Mouse (Mus musculus) intestine, embryonic 14.5 days (tissue): ENCODE data around the gene Iqce. TPM values are rescaled to one million over a fixed set of nuclear protein-coding genes. Genes with fewer than 3 reads are reported as not detected.

Experiments used
- ATAC-seq: fragments of 200-750 bp; cut with Nextera tagmentation; replicated peaks from 2 replicates; pipeline ENCODE4 v1.8.0; 2017; ENCODE audit warnings: low read depth, moderate number of reproducible peaks, moderate TSS enrichment, moderate library complexity; ENCODE audit not compliant: low FRiP score, low TSS enrichment
- DNase-seq: peaks from one replicate; pipeline ENCODE4 v3.0.0-alpha.2; 2018; ENCODE audit warnings: low spot score
- H3K27ac ChIP-seq: fragments of 300-500 bp; sonication (generic); 2 replicates; pipeline ENCODE4 v1.5.1; 2014; ENCODE audit warnings: low read depth, mild to moderate bottlenecking, control low read depth
- H3K27me3 ChIP-seq: fragments of 300-500 bp; sonication (generic); replicated peaks from 2 replicates; pipeline ENCODE4 v1.6.1; 2014; ENCODE audit warnings: low read length, control low read depth; ENCODE audit not compliant: control insufficient read depth, insufficient read depth
- H3K36me3 ChIP-seq: fragments of 300-500 bp; sonication (generic); 2 replicates; pipeline ENCODE4 v1.6.1; 2014; ENCODE audit warnings: low read length, control low read depth; ENCODE audit not compliant: control insufficient read depth, insufficient read depth
- H3K4me1 ChIP-seq: fragments of 300-500 bp; sonication (generic); replicated peaks from 2 replicates; pipeline ENCODE4 v1.6.1; 2014; ENCODE audit warnings: low read length, control low read depth, mixed read lengths; ENCODE audit not compliant: control insufficient read depth, insufficient read depth
- H3K4me2 ChIP-seq: fragments of 300-500 bp; sonication (generic); 2 replicates; pipeline ENCODE4 v1.6.1; 2014; ENCODE audit warnings: low read length
- H3K4me3 ChIP-seq: fragments of 300-500 bp; sonication (generic); 2 replicates; pipeline ENCODE4 v1.5.1; 2014; ENCODE audit warnings: low read depth, low read length, control low read depth, mixed read lengths
- H3K9ac ChIP-seq: fragments of 300-500 bp; sonication (generic); 2 replicates; pipeline ENCODE4 v1.6.1; 2014; ENCODE audit warnings: mild to moderate bottlenecking, low read length
- H3K9me3 ChIP-seq: fragments of 300-500 bp; sonication (generic); 2 replicates; pipeline ENCODE4 v1.6.1; 2016; ENCODE audit warnings: low read length, control low read depth; ENCODE audit not compliant: control insufficient read depth
- WGBS: fragments of 180-500 bp; shearing (Covaris S2); extraction: QIAGEN DNeasy Blood & Tissue Kit; methylation state at CpG from one replicate; pipeline ENCODE4 v1.1.7; 2014; 5-methylcytosine and 5-hydroxymethylcytosine counted together
- polyA plus RNA-seq: library from polyadenylated mRNA; unstranded; fragments of >200 nt; fragmentation: Nextera tagmentation; extraction: Ambion mirVana; gene quantifications from 2 replicates; pipeline ENCODE4 v1.2.1, GENCODE M21; 2014

Gene Iqce
- polyA plus RNA-seq, 1 experiment from 2014 or later, result 24.1 TPM

DNA sequence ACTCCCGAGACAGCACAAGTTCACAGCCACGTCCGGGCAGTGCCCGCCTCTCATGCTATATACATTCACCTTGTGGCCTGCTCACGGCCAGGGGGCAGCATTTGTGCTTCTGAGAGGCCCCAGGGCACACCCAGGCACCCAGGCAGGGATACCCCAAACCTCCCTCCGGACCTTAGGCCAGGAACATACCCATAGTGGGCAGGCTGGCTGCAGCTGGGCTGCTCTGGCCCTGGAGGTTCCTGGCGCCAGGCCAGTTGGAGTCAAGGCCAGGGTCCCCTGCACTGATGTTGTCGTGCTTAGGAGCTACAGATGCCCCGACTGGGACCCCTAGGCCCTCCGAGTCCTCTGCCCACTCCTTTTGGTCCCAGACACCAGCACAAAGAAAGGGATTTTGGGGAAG, 80.7 kb downstream of the Iqce start:
- ATAC-seq, result no peak
- WGBS, result 75% methylated on average over 10 of the region's 10 CpGs
- no peak overlapping the region for H3K27ac ChIP-seq
- no peaks in the 10 kb centered on the region for H3K9me3 ChIP-seq
- H3K36me3 ChIP-seq, result peaks cover 46% of the 10 kb centered on the region
- no peaks in the 10 kb centered on the region for H3K27me3 ChIP-seq
- no peaks in the 10 kb centered on the region for H3K4me1 ChIP-seq
- no peak overlapping the region for H3K9ac ChIP-seq
- DNase-seq, result no peak
- no peak overlapping the region for H3K4me2 ChIP-seq
- no peak overlapping the region for H3K4me3 ChIP-seq

- no peak overlapping the region for H3K27ac ChIP-seq
- no peak for DNase-seq
- H3K36me3 ChIP-seq, result peaks cover 43% of the 10 kb centered on the region
- H3K4me1 ChIP-seq, result no peaks in the 10 kb centered on the region
- H3K4me3 ChIP-seq, result no peak overlapping the region
- ATAC-seq, result no peak
- H3K9me3 ChIP-seq, result no peaks in the 10 kb centered on the region
- no peak overlapping the region for H3K9ac ChIP-seq
- no peak overlapping the region for H3K4me2 ChIP-seq
- H3K27me3 ChIP-seq, result no peaks in the 10 kb centered on the region
- WGBS, result 72% methylated on average over 9 of the region's 9 CpGs
Measured at GRCm38 (mm10) chr5:140621092-140621491, 81.1 kb downstream of the Iqce start.

- no peak overlapping the region for H3K27ac ChIP-seq
- H3K9ac ChIP-seq, result no peak overlapping the region
- H3K36me3 ChIP-seq, result peaks cover 41% of the 10 kb centered on the region
- WGBS, result 60% methylated on average over 7 of the region's 7 CpGs
- peak; percentile 65 for DNase-seq
- no peak overlapping the region for H3K4me3 ChIP-seq
- ATAC-seq, result 0 out of 2 replicates have a peak, but pooled peaks have one; percentile 13
- H3K4me1 ChIP-seq, result no peaks in the 10 kb centered on the region
- H3K4me2 ChIP-seq, result no peak overlapping the region
- H3K27me3 ChIP-seq, result no peaks in the 10 kb centered on the region
- no peaks in the 10 kb centered on the region for H3K9me3 ChIP-seq
Measured at GRCm38 (mm10) chr5:140619895-140620736, 82.1 kb downstream of the Iqce start.

GRCm38 (mm10) chr5:140619151-140619771, 82.9 kb downstream of the Iqce start:
- H3K27me3 ChIP-seq, result no peaks in the 10 kb centered on the region
- no peaks in the 10 kb centered on the region for H3K4me1 ChIP-seq
- no peaks in the 10 kb centered on the region for H3K9me3 ChIP-seq
- peak; percentile 49 for ATAC-seq
- WGBS, result 28% methylated on average over 6 of the region's 6 CpGs
- H3K4me2 ChIP-seq, result no peak overlapping the region
- no peak overlapping the region for H3K4me3 ChIP-seq
- peak; percentile 89 for DNase-seq
- H3K36me3 ChIP-seq, result peaks cover 33% of the 10 kb centered on the region
- no peak overlapping the region for H3K9ac ChIP-seq
- no peak overlapping the region for H3K27ac ChIP-seq

DNA sequence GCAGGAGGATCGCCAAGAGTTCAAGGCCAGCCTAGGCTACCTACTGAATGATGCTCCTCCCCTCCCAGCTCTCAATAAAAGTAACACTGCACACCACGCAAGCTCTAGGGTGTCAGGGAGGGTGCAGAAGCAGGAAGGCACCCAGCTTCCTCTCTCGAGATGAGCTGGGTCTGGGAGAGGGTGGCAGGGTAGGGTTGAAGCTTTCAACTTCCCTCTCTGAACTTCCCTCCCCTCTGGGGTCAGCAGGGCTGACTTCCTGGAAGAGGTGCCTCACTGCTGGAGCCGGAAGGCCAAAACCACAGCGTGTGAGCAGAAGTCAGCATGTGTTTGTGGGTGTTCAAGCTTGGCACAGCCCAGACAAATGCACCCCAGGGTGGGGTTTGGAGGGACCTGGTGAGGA, 84.5 kb downstream of the Iqce start:
- Histone ChIP-seq H3K27ac (no peak overlapping the region), H3K9ac (no peak overlapping the region), H3K9me3 (no peaks in the 10 kb centered on the region), H3K4me3 (no peak overlapping the region), H3K27me3 (no peaks in the 10 kb centered on the region), H3K4me2 (no peak overlapping the region), H3K4me1 (no peaks in the 10 kb centered on the region), H3K36me3 (peaks cover 23% of the 10 kb centered on the region)
- ATAC-seq, result no peak
- 75% methylated on average over 5 of the region's 5 CpGs for WGBS
- DNase-seq, result no peak

DNA sequence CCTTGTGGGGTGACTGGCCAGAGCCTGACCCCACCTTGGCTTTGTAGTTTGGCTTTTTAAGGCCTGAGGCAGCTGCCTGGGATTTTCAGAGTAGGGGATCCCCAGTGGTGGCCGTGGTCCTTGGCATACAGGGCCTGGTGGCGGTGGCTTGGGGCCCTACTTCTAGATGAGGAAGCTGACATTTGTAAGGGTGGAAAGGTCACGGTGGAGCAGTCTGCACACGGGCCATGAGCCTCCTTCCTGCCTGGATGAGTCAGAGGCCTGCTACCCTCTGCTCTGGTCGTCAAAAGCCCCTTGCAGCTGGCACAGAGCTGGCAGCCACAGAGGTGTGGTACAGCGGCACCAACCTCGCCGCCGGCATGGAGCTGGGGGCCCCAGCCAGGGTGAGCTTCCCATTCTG, 85.5 kb downstream of the Iqce start:
- no peak for ATAC-seq
- no peak for DNase-seq
- H3K4me1 ChIP-seq, result peaks cover 7% of the 10 kb centered on the region
- peaks cover 15% of the 10 kb centered on the region for H3K36me3 ChIP-seq
- 66% methylated on average over 9 of the region's 9 CpGs for WGBS
- 0 out of 2 replicates have a peak, but pooled peaks cover 1% of the 10 kb centered on the region for H3K27me3 ChIP-seq
- no peak overlapping the region for H3K27ac ChIP-seq
- H3K9me3 ChIP-seq, result no peaks in the 10 kb centered on the region
- H3K9ac ChIP-seq, result no peak overlapping the region
- H3K4me3 ChIP-seq, result no peak overlapping the region
- H3K4me2 ChIP-seq, result no peak overlapping the region

- Histone ChIP-seq H3K9me3 (no peaks in the 10 kb centered on the region), H3K9ac (no peak overlapping the region), H3K4me3 (no peak overlapping the region), H3K27me3 (0 out of 2 replicates have a peak, but pooled peaks cover 3% of the 10 kb centered on the region), H3K4me1 (peaks cover 12% of the 10 kb centered on the region), H3K4me2 (no peak overlapping the region), H3K27ac (no peak overlapping the region), H3K36me3 (peaks cover 10% of the 10 kb centered on the region; the same call in 1 of the 2 replicates)
- ATAC-seq (no peak), DNase-seq (no peak)
- 74% methylated on average over 6 of the region's 6 CpGs for WGBS
Measured at GRCm38 (mm10) chr5:140616110-140616503, 86.1 kb downstream of the Iqce start.

- Histone ChIP-seq H3K4me3 (no peak overlapping the region), H3K36me3 (peaks cover 9% of the 10 kb centered on the region; the same call in 1 of the 2 replicates), H3K9ac (no peak overlapping the region), H3K4me2 (no peak overlapping the region), H3K4me1 (peaks cover 18% of the 10 kb centered on the region), H3K27ac (no peak overlapping the region), H3K9me3 (no peaks in the 10 kb centered on the region), H3K27me3 (peaks cover 3% of the 10 kb centered on the region; the same call in 1 of the 2 replicates)
- ATAC-seq, result no peak
- WGBS, result 75% methylated on average over 10 of the region's 10 CpGs
- DNase-seq, result no peak
Measured at GRCm38 (mm10) chr5:140615321-140616109, 86.7 kb downstream of the Iqce start.
